Mouse (Mus musculus) limb, embryonic 11.5 days (tissue): ENCODE data around the gene Zfp646. TPM values are rescaled to one million over a fixed set of nuclear protein-coding genes. Genes with fewer than 3 reads are reported as not detected.

Source experiments
- ATAC-seq: fragments of 200-750 bp; cut with Nextera tagmentation; 2 replicates; pipeline ENCODE4 v1.8.0; 2017; ENCODE audit warnings: low read depth; ENCODE audit not compliant: insufficient number of reproducible peaks, low FRiP score, low TSS enrichment
- DNase-seq: peaks from one replicate; pipeline ENCODE4 v3.0.0-alpha.2; 2015; ENCODE audit warnings: low spot score
- H3K27ac ChIP-seq: fragments of 300-500 bp; sonication (generic); replicated peaks from 2 replicates; pipeline ENCODE4 v1.5.1; 2014; ENCODE audit warnings: low read depth, mild to moderate bottlenecking, low read length
- H3K27me3 ChIP-seq: fragments of 300-500 bp; sonication (generic); 2 replicates; pipeline ENCODE4 v1.6.1; 2014; ENCODE audit warnings: mild to moderate bottlenecking, low read length, mixed read lengths; ENCODE audit not compliant: control insufficient read depth, insufficient read depth
- H3K36me3 ChIP-seq: fragments of 300-500 bp; sonication (generic); 2 replicates; pipeline ENCODE4 v1.6.1; 2014; ENCODE audit warnings: mild to moderate bottlenecking, low read length, moderate library complexity, mixed read lengths; ENCODE audit not compliant: control insufficient read depth, insufficient read depth
- H3K4me1 ChIP-seq: fragments of 300-500 bp; sonication (generic); 2 replicates; pipeline ENCODE4 v1.6.1; 2014; ENCODE audit warnings: low read length, mixed read lengths; ENCODE audit not compliant: control insufficient read depth, insufficient read depth
- H3K4me2 ChIP-seq: fragments of 300-500 bp; sonication (generic); 2 replicates; pipeline ENCODE4 v1.6.1; 2014; ENCODE audit warnings: low read depth, mild to moderate bottlenecking, moderate library complexity; ENCODE audit not compliant: severe bottlenecking
- H3K4me3 ChIP-seq: fragments of 300-500 bp; sonication (generic); 2 replicates; pipeline ENCODE4 v1.5.1; 2014; ENCODE audit warnings: low read depth, low read length
- H3K9ac ChIP-seq: fragments of 300-500 bp; sonication (generic); 2 replicates; pipeline ENCODE4 v1.6.1; 2014; ENCODE audit warnings: mild to moderate bottlenecking, low read length
- H3K9me3 ChIP-seq: fragments of 300-500 bp; sonication (generic); 2 replicates; pipeline ENCODE4 v1.6.1; 2016; ENCODE audit warnings: low read length; ENCODE audit not compliant: control insufficient read depth
- WGBS: fragments of 180-500 bp; shearing (Covaris S2); extraction: QIAGEN DNeasy Blood & Tissue Kit; methylation state at CpG from one replicate; pipeline ENCODE4 v1.1.7; 2014; 5-methylcytosine and 5-hydroxymethylcytosine counted together
- polyA plus RNA-seq: library from polyadenylated mRNA; unstranded; fragments of >200 nt; fragmentation: Nextera tagmentation; extraction: Ambion mirVana; gene quantifications from 2 replicates; pipeline ENCODE4 v1.2.1, GENCODE M21; 2014

Gene Zfp646
- polyA plus RNA-seq, 1 experiment from 2014 or later, result 15.8 TPM

- ATAC-seq, result no peak
- no peak overlapping the region for H3K4me2 ChIP-seq
- H3K27ac ChIP-seq, result no peak overlapping the region
- no peaks in the 10 kb centered on the region for H3K9me3 ChIP-seq
- H3K4me1 ChIP-seq, result no peaks in the 10 kb centered on the region
- H3K27me3 ChIP-seq, result no peaks in the 10 kb centered on the region
- no peak for DNase-seq
- no peak overlapping the region for H3K9ac ChIP-seq
- 52% methylated on average over 7 of the region's 7 CpGs for whole genome bisulfite sequencing
- H3K36me3 ChIP-seq, result no peaks in the 10 kb centered on the region; the same call in 1 of the 2 replicates
- no peak overlapping the region for H3K4me3 ChIP-seq
These were observed 24.0 kb downstream of the Zfp646 start for GRCm38 (mm10) chr7:127899997-127900396.

GRCm38 (mm10) chr7:127901772-127902171 is 25.8 kb downstream of the Zfp646 start:
- ATAC-seq (no peak), DNase-seq (no peak)
- Histone ChIP-seq H3K36me3 (peaks cover 5% of the 10 kb centered on the region; the same call in 1 of the 2 replicates), H3K4me2 (no peak overlapping the region), H3K27ac (no peak overlapping the region), H3K27me3 (no peaks in the 10 kb centered on the region), H3K4me1 (no peaks in the 10 kb centered on the region), H3K4me3 (no peak overlapping the region), H3K9me3 (no peaks in the 10 kb centered on the region), H3K9ac (no peak overlapping the region)
- 83% methylated on average over 2 of the region's 2 CpGs for WGBS

GRCm38 (mm10) chr7:127903971-127904796 is 28.2 kb downstream of the Zfp646 start, which contains the start of gene Bckdk:
Gene Bckdk, plus strand, starts transcription at chr7:127904082.
- Histone ChIP-seq H3K4me3 (peak within 1 kb of the TSS; percentile 61), H3K9me3 (no peaks in the 10 kb centered on the region), H3K27ac (peak within 1 kb of the TSS; percentile 72), H3K27me3 (no peaks in the 10 kb centered on the region), H3K9ac (peak within 1 kb of the TSS; percentile 91), H3K36me3 (peaks cover 20% of the 10 kb centered on the region), H3K4me1 (no peaks in the 10 kb centered on the region), H3K4me2 (peak within 1 kb of the TSS; percentile 84)
- ATAC-seq (peak; percentile 83), DNase-seq (peak; percentile 89)
- 7% methylated on average over 38 of the region's 38 CpGs for WGBS

GRCm38 (mm10) chr7:127907939-127908338 is 31.9 kb downstream of the Zfp646 start:
- Histone ChIP-seq H3K27me3 (no peaks in the 10 kb centered on the region), H3K27ac (no peak overlapping the region), H3K4me1 (0 out of 2 replicates have a peak, but pooled peaks cover 3% of the 10 kb centered on the region), H3K36me3 (peaks cover 20% of the 10 kb centered on the region), H3K9ac (no peak overlapping the region), H3K9me3 (no peaks in the 10 kb centered on the region), H3K4me2 (no peak overlapping the region), H3K4me3 (no peak overlapping the region)
- 98% methylated on average over 12 of the region's 12 CpGs for WGBS
- DNase-seq (no peak), ATAC-seq (no peak)

GRCm38 (mm10) chr7:127908656-127909055 is 32.6 kb downstream of the Zfp646 start:
- Histone ChIP-seq H3K9ac (no peak overlapping the region), H3K27me3 (no peaks in the 10 kb centered on the region), H3K4me3 (no peak overlapping the region), H3K4me1 (0 out of 2 replicates have a peak, but pooled peaks cover 3% of the 10 kb centered on the region), H3K4me2 (no peak overlapping the region), H3K27ac (no peak overlapping the region), H3K36me3 (peaks cover 20% of the 10 kb centered on the region), H3K9me3 (no peaks in the 10 kb centered on the region)
- ATAC-seq, result no peak
- 92% methylated on average over 4 of the region's 4 CpGs for WGBS
- DNase-seq, result no peak

GRCm38 (mm10) chr7:127912190-127912871 is 36.3 kb downstream of the Zfp646 start, which contains the start of gene Kat8:
Gene Kat8, plus strand, starts transcription at chr7:127912516.
- Histone ChIP-seq H3K4me1 (0 out of 2 replicates have a peak, but pooled peaks cover 3% of the 10 kb centered on the region), H3K4me3 (peak within 1 kb of the TSS; percentile 80), H3K4me2 (peak within 1 kb of the TSS; percentile 58), H3K9ac (peak within 1 kb of the TSS; percentile 71), H3K27ac (peak within 1 kb of the TSS; percentile 77), H3K36me3 (peaks cover 16% of the 10 kb centered on the region), H3K27me3 (no peaks in the 10 kb centered on the region), H3K9me3 (no peaks in the 10 kb centered on the region)
- WGBS, result 2% methylated on average over 40 of the region's 40 CpGs
- peak; percentile 92 for ATAC-seq
- peak; percentile 93 for DNase-seq

GRCm38 (mm10) chr7:127912938-127913337 is 36.9 kb downstream of the Zfp646 start:
- Histone ChIP-seq H3K4me1 (0 out of 2 replicates have a peak, but pooled peaks cover 3% of the 10 kb centered on the region), H3K36me3 (peaks cover 12% of the 10 kb centered on the region), H3K9me3 (no peaks in the 10 kb centered on the region), H3K27ac (no peak overlapping the region), H3K4me3 (peak overlapping the region; percentile 80), H3K27me3 (no peaks in the 10 kb centered on the region), H3K9ac (peak overlapping the region; percentile 71; the same call in 1 of the 2 replicates), H3K4me2 (peak overlapping the region; percentile 58)
- DNase-seq (no peak), ATAC-seq (no peak)
- WGBS, result 27% methylated on average over 4 of the region's 4 CpGs

GRCm38 (mm10) chr7:127915293-127915692 is 39.3 kb downstream of the Zfp646 start:
- H3K36me3 ChIP-seq, result peaks cover 8% of the 10 kb centered on the region; the same call in 1 of the 2 replicates
- no peak overlapping the region for H3K9ac ChIP-seq
- ATAC-seq (no peak), DNase-seq (no peak)
- H3K4me2 ChIP-seq, result no peak overlapping the region
- H3K27me3 ChIP-seq, result no peaks in the 10 kb centered on the region
- H3K4me1 ChIP-seq, result 0 out of 2 replicates have a peak, but pooled peaks cover 3% of the 10 kb centered on the region
- WGBS, result 87% methylated on average over 12 of the region's 12 CpGs
- H3K27ac ChIP-seq, result no peak overlapping the region
- no peak overlapping the region for H3K4me3 ChIP-seq
- H3K9me3 ChIP-seq, result no peaks in the 10 kb centered on the region
